Mouse (Mus musculus) forebrain, embryonic 14.5 days (tissue): ENCODE data around the gene Mettl1. TPM values are rescaled to one million over a fixed set of nuclear protein-coding genes. Genes with fewer than 3 reads are reported as not detected.

Experiments used
- ATAC-seq: fragments of 200-750 bp; cut with Nextera tagmentation; 2 replicates; pipeline ENCODE4 v1.8.0; 2017; ENCODE audit warnings: mild to moderate bottlenecking, moderate library complexity
- DNase-seq: peaks from one replicate; pipeline ENCODE4 v3.0.0-alpha.2; 2015; ENCODE audit warnings: low spot score
- H3K27ac ChIP-seq: fragments of 300-500 bp; sonication (generic); 2 replicates; pipeline ENCODE4 v1.5.1; 2014; ENCODE audit warnings: low read depth, mild to moderate bottlenecking, control low read depth, low read length, moderate library complexity
- H3K27me3 ChIP-seq: fragments of 300-500 bp; sonication (generic); replicated peaks from 2 replicates; pipeline ENCODE4 v1.6.1; 2014; ENCODE audit warnings: low read length, control low read depth, mixed read lengths; ENCODE audit not compliant: control insufficient read depth, insufficient read depth
- H3K36me3 ChIP-seq: fragments of 300-500 bp; sonication (generic); 2 replicates; pipeline ENCODE4 v1.6.1; 2014; ENCODE audit warnings: low read length, control low read depth; ENCODE audit not compliant: control insufficient read depth, insufficient read depth
- H3K4me1 ChIP-seq: fragments of 300-500 bp; sonication (generic); 2 replicates; pipeline ENCODE4 v1.6.1; 2014; ENCODE audit warnings: antibody characterized with exemption, low read length, control low read depth; ENCODE audit not compliant: control insufficient read depth, insufficient read depth
- H3K4me2 ChIP-seq: fragments of 300-500 bp; sonication (generic); 2 replicates; pipeline ENCODE4 v1.6.1; 2014; ENCODE audit warnings: mild to moderate bottlenecking, control low read depth, low read length
- H3K4me3 ChIP-seq: fragments of 300-500 bp; sonication (generic); 2 replicates; pipeline ENCODE4 v1.5.1; 2014; ENCODE audit warnings: low read depth, low read length, control low read depth
- H3K9ac ChIP-seq: fragments of 300-500 bp; sonication (generic); 2 replicates; pipeline ENCODE4 v1.6.1; 2014; ENCODE audit warnings: mild to moderate bottlenecking, low read length, control low read depth, moderate library complexity
- H3K9me3 ChIP-seq: fragments of 300-500 bp; sonication (generic); replicated peaks from 2 replicates; pipeline ENCODE4 v1.6.1; 2016; ENCODE audit warnings: low read length, control low read depth, mixed read lengths; ENCODE audit not compliant: control insufficient read depth
- WGBS: fragments of 180-500 bp; shearing (Covaris S2); extraction: QIAGEN DNeasy Blood & Tissue Kit; methylation state at CpG from one replicate; pipeline ENCODE4 v1.1.7; 2014; 5-methylcytosine and 5-hydroxymethylcytosine counted together
- polyA plus RNA-seq: library from polyadenylated mRNA; unstranded; fragments of >200 nt; fragmentation: Nextera tagmentation; extraction: Ambion mirVana; gene quantifications from 2 replicates; pipeline ENCODE4 v1.2.1, GENCODE M21; 2014

The Mettl1 gene
- polyA plus RNA-seq, 1 experiment from 2014 or later, result 21.4 TPM

GRCm38 (mm10) chr10:127083292-127083914 lies 42.2 kb downstream of the Mettl1 start:
- ATAC-seq (no peak), DNase-seq (no peak)
- H3K36me3 ChIP-seq, result peaks cover 10% of the 10 kb centered on the region; the same call in 1 of the 2 replicates
- H3K4me3 ChIP-seq, result no peak overlapping the region
- H3K9ac ChIP-seq, result no peak overlapping the region
- H3K9me3 ChIP-seq, result no peaks in the 10 kb centered on the region
- peaks cover 21% of the 10 kb centered on the region for H3K4me1 ChIP-seq
- WGBS, result 43% methylated on average over 8 of the region's 8 CpGs
- no peak overlapping the region for H3K27ac ChIP-seq
- peaks cover 41% of the 10 kb centered on the region for H3K27me3 ChIP-seq
- no peak overlapping the region for H3K4me2 ChIP-seq

- Histone ChIP-seq H3K9me3 (no peaks in the 10 kb centered on the region), H3K4me2 (no peak overlapping the region), H3K4me3 (no peak overlapping the region), H3K27ac (no peak overlapping the region), H3K36me3 (peaks cover 10% of the 10 kb centered on the region; the same call in 1 of the 2 replicates), H3K4me1 (peaks cover 20% of the 10 kb centered on the region), H3K27me3 (peaks cover 43% of the 10 kb centered on the region), H3K9ac (no peak overlapping the region)
- WGBS, result 40% methylated on average over 5 of the region's 5 CpGs
- no peak for DNase-seq
- no peak for ATAC-seq
Measured at GRCm38 (mm10) chr10:127083915-127084306, 42.7 kb downstream of the Mettl1 start.

GRCm38 (mm10) chr10:127085052-127085451 lies 43.8 kb downstream of the Mettl1 start:
- Histone ChIP-seq H3K27me3 (peaks cover 51% of the 10 kb centered on the region), H3K27ac (no peak overlapping the region), H3K9ac (no peak overlapping the region), H3K36me3 (peaks cover 10% of the 10 kb centered on the region; the same call in 1 of the 2 replicates), H3K4me3 (no peak overlapping the region), H3K9me3 (no peaks in the 10 kb centered on the region), H3K4me2 (no peak overlapping the region), H3K4me1 (peaks cover 17% of the 10 kb centered on the region)
- ATAC-seq (no peak), DNase-seq (no peak)
- WGBS, result 85% methylated on average over 9 of the region's 9 CpGs

- Histone ChIP-seq H3K4me3 (no peak overlapping the region), H3K27ac (no peak overlapping the region), H3K27me3 (peaks cover 51% of the 10 kb centered on the region), H3K4me1 (peaks cover 15% of the 10 kb centered on the region), H3K4me2 (no peak overlapping the region), H3K9ac (no peak overlapping the region), H3K9me3 (no peaks in the 10 kb centered on the region), H3K36me3 (peaks cover 10% of the 10 kb centered on the region; the same call in 1 of the 2 replicates)
- 63% methylated on average over 6 of the region's 6 CpGs for WGBS
- ATAC-seq (no peak), DNase-seq (no peak)
Measured at GRCm38 (mm10) chr10:127085633-127086032, 44.4 kb downstream of the Mettl1 start.

GRCm38 (mm10) chr10:127090560-127091411 lies 49.6 kb downstream of the Mettl1 start:
- H3K36me3 ChIP-seq, result peaks cover 20% of the 10 kb centered on the region
- WGBS, result 6% methylated on average over 57 of the region's 57 CpGs
- H3K27ac ChIP-seq, result no peak overlapping the region
- peak overlapping the region; percentile 26 for H3K4me3 ChIP-seq
- H3K9ac ChIP-seq, result peak overlapping the region; percentile 48
- H3K4me1 ChIP-seq, result peaks cover 18% of the 10 kb centered on the region
- peak; percentile 71 for DNase-seq
- peaks cover 41% of the 10 kb centered on the region for H3K27me3 ChIP-seq
- ATAC-seq, result peak; percentile 43
- H3K4me2 ChIP-seq, result peak overlapping the region; percentile 55
- no peaks in the 10 kb centered on the region for H3K9me3 ChIP-seq

- Histone ChIP-seq H3K9ac (peak overlapping the region; percentile 48), H3K27me3 (peaks cover 41% of the 10 kb centered on the region), H3K4me2 (peak overlapping the region; percentile 55), H3K4me1 (peaks cover 18% of the 10 kb centered on the region), H3K9me3 (no peaks in the 10 kb centered on the region), H3K27ac (no peak overlapping the region), H3K4me3 (peak overlapping the region; percentile 26), H3K36me3 (peaks cover 30% of the 10 kb centered on the region)
- WGBS, result 5% methylated on average over 46 of the region's 51 CpGs
- no peak for DNase-seq
- ATAC-seq, result peak; percentile 57
Measured at GRCm38 (mm10) chr10:127091507-127092396, 50.5 kb downstream of the Mettl1 start.

- 55% methylated on average over 4 of the region's 4 CpGs for WGBS
- Histone ChIP-seq H3K4me2 (no peak overlapping the region), H3K4me3 (no peak overlapping the region), H3K9me3 (no peaks in the 10 kb centered on the region), H3K4me1 (peaks cover 18% of the 10 kb centered on the region), H3K27me3 (peaks cover 37% of the 10 kb centered on the region), H3K9ac (no peak overlapping the region), H3K36me3 (peaks cover 37% of the 10 kb centered on the region), H3K27ac (no peak overlapping the region)
- ATAC-seq, result no peak
- DNase-seq, result no peak
Measured at GRCm38 (mm10) chr10:127092742-127093141, 51.5 kb downstream of the Mettl1 start.

GRCm38 (mm10) chr10:127094382-127094802 lies 53.2 kb downstream of the Mettl1 start:
- Histone ChIP-seq H3K4me1 (peaks cover 18% of the 10 kb centered on the region), H3K36me3 (peaks cover 54% of the 10 kb centered on the region), H3K4me3 (no peak overlapping the region), H3K27ac (no peak overlapping the region), H3K9me3 (no peaks in the 10 kb centered on the region), H3K27me3 (peaks cover 29% of the 10 kb centered on the region), H3K4me2 (no peak overlapping the region), H3K9ac (no peak overlapping the region)
- DNase-seq (peak; percentile 36), ATAC-seq (0 out of 2 replicates have a peak, but pooled peaks have one; percentile 21)
- whole genome bisulfite sequencing, result 28% methylated on average over 7 of the region's 7 CpGs
